Mouse (Mus musculus) MEL (cell line): ENCODE data around the gene Art3. TPM values are rescaled to one million over a fixed set of nuclear protein-coding genes. Genes with fewer than 3 reads are reported as not detected.

Experiments
- DNase-seq: peaks from one replicate; pipeline ENCODE4 v3.0.0; 2011; ENCODE audit warnings: low read depth, low spot score
- H3K27ac ChIP-seq: 2 replicates; pipeline ENCODE4 v1.5.1; 2012; ENCODE audit warnings: low read depth, mild to moderate bottlenecking, control low read depth, low read length, moderate library complexity; ENCODE audit not compliant: control insufficient read depth
- H3K27me3 ChIP-seq, 2 experiments: fragments of 150-350 bp in 1 of 2; sonication (generic) in 1 of 2; 2 replicates each; pipeline ENCODE4 v1.6.1; 2012; ENCODE audit warnings: low read length in 2 of 2, mild to moderate bottlenecking in 2 of 2, improper control_type of control experiment in 1 of 2, moderate library complexity in 1 of 2; ENCODE audit not compliant: insufficient read depth in 2 of 2, control insufficient read depth in 1 of 2
- H3K36me3 ChIP-seq, 2 experiments: 2 replicates each; pipeline ENCODE4 v1.6.1; 2012 to 2014; ENCODE audit warnings: low read length in 2 of 2, improper control_type of control experiment in 1 of 2, inconsistent platforms in 1 of 2, mild to moderate bottlenecking in 1 of 2; ENCODE audit not compliant: insufficient read depth in 2 of 2, control insufficient read depth in 1 of 2
- H3K4me1 ChIP-seq, 2 experiments: fragments of 150-350 bp in 1 of 2; sonication (generic) in 1 of 2; 2 replicates each; pipeline ENCODE4 v1.6.1; 2012; ENCODE audit warnings: low read length in 2 of 2, improper control_type of control experiment in 1 of 2, mild to moderate bottlenecking in 1 of 2; ENCODE audit not compliant: insufficient read depth in 2 of 2, control insufficient read depth in 1 of 2
- H3K4me3 ChIP-seq, 2 experiments: fragments of 150-350 bp in 1 of 2; sonication (generic) in 1 of 2; 2 replicates each; pipeline ENCODE4 v1.5.1; 2012; ENCODE audit warnings: low read depth in 2 of 2, low read length in 2 of 2, mild to moderate bottlenecking in 2 of 2, moderate library complexity in 2 of 2, control low read depth in 1 of 2, improper control_type of control experiment in 1 of 2; ENCODE audit not compliant: control insufficient read depth in 1 of 2, insufficient read depth in 1 of 2
- H3K79me2 ChIP-seq: 2 replicates; pipeline ENCODE4 v1.6.1; 2012; ENCODE audit warnings: mild to moderate bottlenecking, low read length, moderate library complexity; ENCODE audit not compliant: control insufficient read depth, poor library complexity, insufficient read depth
- H3K9ac ChIP-seq: 2 replicates; pipeline ENCODE4 v1.6.1; 2012; ENCODE audit warnings: low read depth, mild to moderate bottlenecking, control low read depth, low read length, moderate library complexity; ENCODE audit not compliant: control insufficient read depth, poor library complexity, severe bottlenecking
- H3K9me3 ChIP-seq: fragments of 150-350 bp; sonication (generic); replicated peaks from 2 replicates; pipeline ENCODE4 v1.6.1; 2012; ENCODE audit warnings: mild to moderate bottlenecking, low read length, improper control_type of control experiment, moderate library complexity; ENCODE audit not compliant: insufficient read depth
- BHLHE40 ChIP-seq: IDR thresholded peaks from 2 replicates; pipeline ENCODE4 v1.6.1; 2012; ENCODE audit warnings: low read depth, mild to moderate bottlenecking, inconsistent platforms, low read length, improper control_type of control experiment, borderline replicate concordance
- EP300 ChIP-seq, 2 experiments: IDR thresholded peaks; 2 replicates each; pipeline ENCODE4 v1.6.1; 2011; ENCODE audit warnings: improper control_type of control experiment in 2 of 2, low read length in 2 of 2, low read depth in 1 of 2, mild to moderate bottlenecking in 1 of 2
- GABPA ChIP-seq: IDR thresholded peaks from 2 replicates; pipeline ENCODE4 v1.6.1; 2012; ENCODE audit warnings: low read depth, mild to moderate bottlenecking, inconsistent platforms, low read length, improper control_type of control experiment, moderate library complexity
- GATA1 ChIP-seq: IDR thresholded peaks from 2 replicates; pipeline ENCODE4 v1.6.1; 2011; ENCODE audit warnings: low read depth, low read length, improper control_type of control experiment
- HCFC1 ChIP-seq: IDR thresholded peaks from 2 replicates; pipeline ENCODE4 v1.6.1; 2012; ENCODE audit warnings: low read depth, mild to moderate bottlenecking, inconsistent platforms, low read length, improper control_type of control experiment, moderate library complexity
- JUND ChIP-seq: IDR thresholded peaks from 2 replicates; pipeline ENCODE4 v1.6.1; 2011; ENCODE audit warnings: low read depth, mild to moderate bottlenecking, improper control_type of control experiment, low read length
- KAT2A ChIP-seq: conservative IDR thresholded peaks from 2 replicates; pipeline ENCODE4 v1.6.1; 2012; ENCODE audit warnings: low read depth, low read length, improper control_type of control experiment, inconsistent platforms
- MAFK ChIP-seq: IDR thresholded peaks from 2 replicates; pipeline ENCODE4 v1.6.1; 2011; ENCODE audit warnings: low read depth, mild to moderate bottlenecking, low read length, improper control_type of control experiment, borderline replicate concordance
- MAX ChIP-seq: IDR thresholded peaks from 2 replicates; pipeline ENCODE4 v1.6.1; 2011; ENCODE audit warnings: low read length, improper control_type of control experiment
- MAZ ChIP-seq: IDR thresholded peaks from 2 replicates; pipeline ENCODE4 v1.6.1; 2012; ENCODE audit warnings: low read depth, mild to moderate bottlenecking, inconsistent platforms, low read length, improper control_type of control experiment
- MEF2A ChIP-seq: IDR thresholded peaks from 2 replicates; pipeline ENCODE4 v1.6.1; 2014; ENCODE audit warnings: low read depth, mild to moderate bottlenecking, inconsistent platforms, low read length, improper control_type of control experiment; ENCODE audit not compliant: poor library complexity, insufficient replicate concordance, severe bottlenecking; ENCODE audit errors: extremely low read depth
- MYB ChIP-seq: IDR thresholded peaks from 2 replicates; pipeline ENCODE4 v1.6.1; 2011; ENCODE audit warnings: mild to moderate bottlenecking, low read depth, low read length, improper control_type of control experiment
- MYC ChIP-seq: IDR thresholded peaks from 2 replicates; pipeline ENCODE4 v1.6.1; 2011; ENCODE audit warnings: low read depth, mild to moderate bottlenecking, low read length, improper control_type of control experiment, moderate library complexity
- POLR2AphosphoS5 ChIP-seq: IDR thresholded peaks from 2 replicates; pipeline ENCODE4 v1.6.1; 2012; ENCODE audit warnings: low read depth, borderline replicate concordance, mild to moderate bottlenecking, inconsistent platforms, low read length, moderate library complexity, mixed read lengths
- RCOR1 ChIP-seq: IDR thresholded peaks from 2 replicates; pipeline ENCODE4 v1.6.1; 2012; ENCODE audit warnings: low read depth, mild to moderate bottlenecking, inconsistent platforms, low read length, improper control_type of control experiment
- SMC3 ChIP-seq: IDR thresholded peaks from 2 replicates; pipeline ENCODE4 v1.6.1; 2011; ENCODE audit warnings: low read depth, low read length, improper control_type of control experiment
- TBP ChIP-seq: IDR thresholded peaks from 2 replicates; pipeline ENCODE4 v1.8.0; 2011; ENCODE audit warnings: low read depth, low read length, improper control_type of control experiment
- TCF12 ChIP-seq: IDR thresholded peaks from 2 replicates; pipeline ENCODE4 v1.6.1; 2014; ENCODE audit warnings: low read depth, mild to moderate bottlenecking, inconsistent platforms, low read length, improper control_type of control experiment, moderate library complexity
- UBTF ChIP-seq: IDR thresholded peaks from 2 replicates; pipeline ENCODE4 v1.6.1; 2012; ENCODE audit warnings: low read depth, mild to moderate bottlenecking, inconsistent platforms, low read length, improper control_type of control experiment, moderate library complexity, borderline replicate concordance; ENCODE audit not compliant: insufficient read depth
- USF1 ChIP-seq: IDR thresholded peaks from 2 replicates; pipeline ENCODE4 v1.6.1; 2014; ENCODE audit warnings: low read depth, mild to moderate bottlenecking, inconsistent platforms, low read length, improper control_type of control experiment, moderate library complexity
- polyA plus RNA-seq, 2 experiments: library from polyadenylated mRNA; stranded (reverse) in 1 of 2; unstranded in 1 of 2; fragments of >175 nt in 1 of 2; fragments of >200 nt in 1 of 2; gene quantifications; 2 replicates each; pipeline versions ENCODE4 v1.2.1 to v1.2.4; 2012; ENCODE audit warnings: low replicate concordance in 2 of 2, low read depth in 1 of 2; ENCODE audit not compliant: insufficient read length in 2 of 2, insufficient read depth in 1 of 2, missing spikeins in 1 of 2
- total RNA-seq: library from RNA; depleted of rRNA; stranded (reverse); fragments of 300-350 nt; gene quantifications from 2 replicates; pipeline ENCODE4 v1.2.3, GENCODE M21; 2012

The Art3 gene
- total and polyA plus RNA-seq, 3 experiments: not detected

DNA sequence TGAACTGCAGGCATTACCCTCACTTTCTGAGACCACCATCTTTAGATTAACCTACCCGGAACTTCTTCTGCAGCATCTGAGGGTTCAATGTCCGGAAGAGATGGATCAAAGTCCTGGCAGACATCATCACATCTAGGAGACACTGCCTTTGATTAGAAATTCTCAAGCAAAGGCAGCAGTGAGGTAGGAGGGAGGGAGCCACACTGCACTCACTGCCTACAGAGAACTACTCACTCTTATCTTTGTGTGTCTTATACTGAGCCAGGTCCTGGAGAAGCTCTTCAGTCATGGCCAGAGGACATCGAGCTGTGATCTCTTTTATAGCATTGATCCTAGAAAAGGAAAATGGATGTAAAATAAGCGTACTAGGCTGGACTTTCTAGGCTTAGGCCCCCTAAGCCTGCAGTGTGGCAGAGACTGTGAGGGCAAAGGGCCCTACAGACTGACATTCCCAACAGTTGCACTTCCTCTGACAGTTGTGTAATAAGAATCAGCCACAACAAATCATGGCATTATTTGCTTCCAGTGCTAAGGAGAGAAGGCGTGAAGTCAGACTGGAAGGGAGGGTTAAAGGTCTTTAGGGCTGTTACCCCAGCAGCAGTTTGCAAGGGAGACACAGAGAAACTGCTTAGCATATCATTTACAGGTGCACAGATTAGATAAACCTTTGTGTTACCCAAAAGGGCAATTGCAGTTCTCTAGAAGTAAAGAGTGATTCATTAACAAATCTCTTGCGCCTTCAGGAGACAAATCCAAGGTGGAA is 39.8 kb upstream of the Art3 start:
- TF ChIP-seq EP300 (IDR thresholded peaks at IDR 0.05; ENCODE audit: low read depth in 1 of 2, low read length in 2 of 2) (peak; percentile 16 to 46; a peak in 1 of 4 replicates), GATA1 (peak; percentile 61), SMC3 (no peak), TCF12 (peak; percentile 39; the same call in 1 of the 2 replicates), RCOR1 (peak; percentile 65)
- TF ChIP-seq, all 39 proteins: peak for 4
- no peaks in the 10 kb centered on the region for H3K79me2 ChIP-seq
- DNase-seq: peak; percentile 24
- no peak overlapping the region for H3K27ac ChIP-seq
- H3K9ac ChIP-seq: no peak overlapping the region
- peaks cover 3 to 28% of the 10 kb centered on the region in 2 experiments; a peak in 3 of 4 replicates for H3K36me3 ChIP-seq
- H3K27me3 ChIP-seq: no peaks in the 10 kb centered on the region
- no peaks in the 10 kb centered on the region for H3K4me1 ChIP-seq
- no peaks in the 10 kb centered on the region for H3K9me3 ChIP-seq
- no peak overlapping the region for H3K4me3 ChIP-seq

GRCm38 (mm10) chr5:92294525-92294924 is 37.1 kb upstream of the Art3 start:
- peaks cover 3 to 32% of the 10 kb centered on the region in 2 experiments; a peak in 3 of 4 replicates for H3K36me3 ChIP-seq
- no peak for DNase-seq
- no peak overlapping the region for H3K4me3 ChIP-seq
- no peaks in the 10 kb centered on the region for H3K4me1 ChIP-seq
- no peaks in the 10 kb centered on the region for H3K27me3 ChIP-seq
- no peak for TF ChIP-seq POLR2AphosphoS5
- no peak for TF ChIP-seq MAX
- TF ChIP-seq MAZ: no peak
- no peak for TF ChIP-seq BHLHE40
- TF ChIP-seq MEF2A: no peak
- TF ChIP-seq MYB: no peak
- no peak for TF ChIP-seq KAT2A
- TF ChIP-seq UBTF: no peak
- TF ChIP-seq USF1: no peak
- TF ChIP-seq MAFK: no peak
- no peak for TF ChIP-seq GABPA
- no peak for TF ChIP-seq JUND
- TF ChIP-seq HCFC1: no peak
- TF ChIP-seq TBP: no peak
- no peak for TF ChIP-seq TCF12
- no peak for TF ChIP-seq MYC
- no peaks in the 10 kb centered on the region for H3K9me3 ChIP-seq
- no peak overlapping the region for H3K9ac ChIP-seq
- no peaks in the 10 kb centered on the region for H3K79me2 ChIP-seq
- no peak overlapping the region for H3K27ac ChIP-seq
